Comparison of ENCODE assay signal across 8 mouse cellular contexts in the genomic region with DNA sequence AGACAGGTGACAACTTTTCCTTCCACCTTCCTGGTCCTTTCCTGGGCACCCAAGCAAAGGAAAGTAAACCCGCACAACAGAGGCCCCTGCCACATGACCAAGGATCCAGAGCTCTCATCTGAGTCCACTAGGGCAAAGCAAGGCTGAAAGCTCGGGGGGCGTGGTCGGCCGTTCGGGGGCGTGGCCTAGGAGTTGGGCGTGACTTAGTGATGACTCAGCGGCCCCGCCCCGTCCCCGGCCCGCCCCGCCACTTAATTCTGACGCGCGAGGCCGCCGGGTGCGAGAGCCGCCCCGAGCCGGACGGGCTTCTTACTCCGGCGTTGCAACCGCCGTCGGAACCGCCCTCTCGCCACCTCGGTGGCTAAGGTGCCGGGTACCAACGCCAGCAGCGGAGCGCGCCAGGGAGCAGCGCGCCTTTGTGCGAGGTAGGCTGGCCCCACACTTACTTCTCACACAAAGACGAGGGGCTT.
A peak's percentile ranks its signal among the peaks of the same experiment; 100 is the strongest.
DNase-seq lines count a peak whose midpoint lies in the region; ATAC-seq and TF ChIP-seq lines count a peak whose summit lies in the region.

No protein-coding gene starts in this region.

- H3K9ac ChIP-seq in heart, embryonic 14.5 days (ENCODE audit: low read length): peak overlapping the region; percentile 96
- H3K9ac ChIP-seq in liver, embryonic 11.5 days (ENCODE audit: low read depth, low read length): peak overlapping the region; percentile 88

- ATAC-seq in heart, embryonic 14.5 days (ENCODE audit: insufficient number of reproducible peaks, insufficient read depth, low FRiP score, low read depth): peak; percentile 93
- ATAC-seq in liver, embryonic 11.5 days (replicated peaks; ENCODE audit: low FRiP score): peak; percentile 93

- TF ChIP-seq POLR2A in myocyte (IDR thresholded peaks at IDR 0.05; ENCODE audit: insufficient read length, low read depth): peak; percentile 91

- H3K79me2 ChIP-seq in myocyte (ENCODE audit: control insufficient read depth, insufficient read depth): peaks cover 42% of the 10 kb centered on the region

- peaks cover 7 to 26% of the 10 kb centered on the region in 2 experiments; a peak in 3 of 4 replicates for H3K4me1 ChIP-seq in heart, embryonic 14.5 days (ENCODE audit: control insufficient read depth in 2 of 2, insufficient read depth in 2 of 2, low read length in 2 of 2)
- peaks cover 9% of the 10 kb centered on the region for H3K4me1 ChIP-seq in liver, embryonic 11.5 days (replicated peaks; ENCODE audit: control insufficient read depth, insufficient read depth, low read length)

- DNase-seq in CD4-positive, CD25-positive, alpha-beta regulatory T cell, adult 2 months (ENCODE audit: low read depth, low spot score): peak; percentile 97
- peak; percentile 87 for DNase-seq in c-Kit-positive CD71-negative TER-119-negative erythroid progenitor cells, embryonic 14.5 days (ENCODE audit: low read depth)
- DNase-seq in fibroblast of lung, adult 2 months (ENCODE audit: low read depth): peak; percentile 51
- DNase-seq in kidney, postnatal 10 days: peak; percentile 99
- DNase-seq in liver, embryonic 11.5 days (ENCODE audit: low spot score): peak; percentile 99
- DNase-seq in spleen, postnatal 4 days (ENCODE audit: low spot score in 2 of 2): peak; percentile 100

- under 1% methylated on average over 41 of the region's 41 CpGs for WGBS in heart, embryonic 14.5 days
- under 1% methylated on average over 41 of the region's 41 CpGs for WGBS in liver, embryonic 11.5 days

- H3ac ChIP-seq in myocyte (ENCODE audit: control insufficient read depth, insufficient read length): peak overlapping the region; percentile 78

- no peaks in the 10 kb centered on the region for H3K36me3 ChIP-seq in heart, embryonic 14.5 days (ENCODE audit: control insufficient read depth, insufficient read depth, low read length)
- H3K36me3 ChIP-seq in liver, embryonic 11.5 days (ENCODE audit: control insufficient read depth, insufficient read depth, low read length): no peaks in the 10 kb centered on the region
- H3K36me3 ChIP-seq in myocyte (ENCODE audit: control insufficient read depth, insufficient read depth): no peaks in the 10 kb centered on the region

- peak overlapping the region; percentile 94 to 98 for H3K4me3 ChIP-seq in heart, embryonic 14.5 days (ENCODE audit: control insufficient read depth in 1 of 2, insufficient read depth in 1 of 2, low read depth in 1 of 2, low read length in 2 of 2)
- peak overlapping the region; percentile 75 for H3K4me3 ChIP-seq in liver, embryonic 11.5 days (ENCODE audit: low read depth, low read length)
- H3K4me3 ChIP-seq in myocyte: peak overlapping the region; percentile 43

- peak overlapping the region; percentile 63 to 79 for H3K27ac ChIP-seq in heart, embryonic 14.5 days (replicated peaks in 1 of 2; ENCODE audit: control insufficient read depth in 1 of 2, insufficient read depth in 1 of 2, low read depth in 2 of 2, low read length in 2 of 2)
- peak overlapping the region; percentile 16; the same call in 1 of the 2 replicates for H3K27ac ChIP-seq in liver, embryonic 11.5 days (ENCODE audit: low read depth, low read length)

- H3K27me3 ChIP-seq in heart, embryonic 14.5 days (ENCODE audit: control insufficient read depth, insufficient read depth, low read length): no peaks in the 10 kb centered on the region
- no peaks in the 10 kb centered on the region for H3K27me3 ChIP-seq in liver, embryonic 11.5 days (replicated peaks; ENCODE audit: control insufficient read depth, insufficient read depth, low read length)
- no peaks in the 10 kb centered on the region for H3K27me3 ChIP-seq in myocyte (ENCODE audit: control insufficient read depth, insufficient read depth, insufficient read length)

- peak overlapping the region; percentile 91 for H3K4me2 ChIP-seq in heart, embryonic 14.5 days (ENCODE audit: low read length)
- H3K4me2 ChIP-seq in liver, embryonic 11.5 days: peak overlapping the region; percentile 86
- peak overlapping the region; percentile 73 for H3K4me2 ChIP-seq in myocyte (ENCODE audit: low read depth)

- no peaks in the 10 kb centered on the region for H3K9me3 ChIP-seq in heart, embryonic 14.5 days (ENCODE audit: control insufficient read depth, low read length)
- H3K9me3 ChIP-seq in liver, embryonic 11.5 days (ENCODE audit: control insufficient read depth, low read length): no peaks in the 10 kb centered on the region

TF ChIP-seq in myocyte, 11 proteins besides CTCF, POLR2A, EP300 and RAD21:
- TF ChIP-seq TCF12 (IDR thresholded peaks at IDR 0.05; ENCODE audit: insufficient read depth, poor library complexity, severe bottlenecking): no peak
- no peak for TF ChIP-seq MYOD1 (IDR thresholded peaks at IDR 0.05; ENCODE audit: control insufficient read depth in 1 of 3, insufficient read length in 2 of 3, low read depth in 2 of 3)
- TF ChIP-seq TCF3 (IDR thresholded peaks at IDR 0.05; ENCODE audit: insufficient read length, low read depth): no peak
- TF ChIP-seq SRF (IDR thresholded peaks at IDR 0.05; ENCODE audit: control insufficient read depth, insufficient read length, low read depth): peak; percentile 23
- peak; percentile 69 for TF ChIP-seq USF1 (IDR thresholded peaks at IDR 0.05; ENCODE audit: low read depth)
- no peak for TF ChIP-seq E2F4 (IDR thresholded peaks at IDR 0.05; ENCODE audit: insufficient read depth)
- TF ChIP-seq MYOG (IDR thresholded peaks at IDR 0.05; ENCODE audit: control insufficient read depth in 1 of 3, insufficient read depth in 1 of 3, insufficient read length in 2 of 3, low read depth in 2 of 3): peak in 1 of 3 experiments; percentile 22
- TF ChIP-seq POLR2AphosphoS2 (IDR thresholded peaks at IDR 0.05; ENCODE audit: insufficient read length, low read depth): peak; percentile 85

Comparison
In these comparisons a context has a peak if more than half of its experiments do, and no peak if none do; other contexts are left out.
1. Peak in every context shown above with its lines: DNase-seq, ATAC-seq, H3K4me3 ChIP-seq and H3K27ac ChIP-seq.
2. H3K4me3 ChIP-seq: peak in every context shown above with its lines; median percentile 96 in heart, embryonic 14.5 days; 75 in liver, embryonic 11.5 days; 43 in myocyte.